Mouse (Mus musculus) hindbrain, embryonic 13.5 days (tissue): Measurements from ENCODE around the gene Slc39a13. TPM values are rescaled to one million over a fixed set of nuclear protein-coding genes. Genes with fewer than 3 reads are reported as not detected.
"Not testable (repeated sequence)": the region's sequence is repeated elsewhere in the genome, so short reads cannot be mapped to it uniquely, and the experiment has no call there.

ENCODE experiments used
- ATAC-seq: fragments of 200-750 bp; cut with Nextera tagmentation; 2 replicates; pipeline ENCODE4 v1.8.0; 2017; ENCODE audit warnings: moderate TSS enrichment; ENCODE audit not compliant: low FRiP score
- H3K27ac ChIP-seq: fragments of 300-500 bp; sonication (generic); 2 replicates; pipeline ENCODE4 v1.5.1; 2015; ENCODE audit warnings: inconsistent platforms, mild to moderate bottlenecking, moderate library complexity
- H3K27me3 ChIP-seq: fragments of 300-500 bp; sonication (generic); 2 replicates; pipeline ENCODE4 v1.6.1; 2015; ENCODE audit warnings: mild to moderate bottlenecking, inconsistent platforms
- H3K36me3 ChIP-seq: fragments of 300-500 bp; sonication (generic); 2 replicates; pipeline ENCODE4 v1.6.1; 2015; ENCODE audit warnings: mild to moderate bottlenecking, inconsistent platforms
- H3K4me1 ChIP-seq: fragments of 300-500 bp; sonication (generic); replicated peaks from 2 replicates; pipeline ENCODE4 v1.6.1; 2015; ENCODE audit warnings: inconsistent platforms
- H3K4me2 ChIP-seq: fragments of 300-500 bp; sonication (generic); 2 replicates; pipeline ENCODE4 v1.6.1; 2015; ENCODE audit warnings: inconsistent platforms, mild to moderate bottlenecking, moderate library complexity
- H3K4me3 ChIP-seq: fragments of 300-500 bp; sonication (generic); 2 replicates; pipeline ENCODE4 v1.5.1; 2015; ENCODE audit warnings: mild to moderate bottlenecking, inconsistent platforms
- H3K9ac ChIP-seq: fragments of 300-500 bp; sonication (generic); 2 replicates; pipeline ENCODE4 v1.6.1; 2015; ENCODE audit warnings: mild to moderate bottlenecking, inconsistent platforms
- H3K9me3 ChIP-seq: fragments of 300-500 bp; sonication (generic); 2 replicates; pipeline ENCODE4 v1.6.1; 2016; ENCODE audit warnings: inconsistent platforms
- WGBS: fragments of 180-500 bp; shearing (Covaris S2); methylation state at CpG from one replicate; pipeline ENCODE4 v1.1.7; 2015; 5-methylcytosine and 5-hydroxymethylcytosine counted together
- polyA plus RNA-seq: library from polyadenylated mRNA; unstranded; fragments of >200 nt; fragmentation: Nextera tagmentation; extraction: Ambion mirVana; gene quantifications from 2 replicates; pipeline ENCODE4 v1.2.1, GENCODE M21; 2015

The Slc39a13 gene
- polyA plus RNA-seq, 1 experiment from 2014 or later = 28.1 TPM

DNA sequence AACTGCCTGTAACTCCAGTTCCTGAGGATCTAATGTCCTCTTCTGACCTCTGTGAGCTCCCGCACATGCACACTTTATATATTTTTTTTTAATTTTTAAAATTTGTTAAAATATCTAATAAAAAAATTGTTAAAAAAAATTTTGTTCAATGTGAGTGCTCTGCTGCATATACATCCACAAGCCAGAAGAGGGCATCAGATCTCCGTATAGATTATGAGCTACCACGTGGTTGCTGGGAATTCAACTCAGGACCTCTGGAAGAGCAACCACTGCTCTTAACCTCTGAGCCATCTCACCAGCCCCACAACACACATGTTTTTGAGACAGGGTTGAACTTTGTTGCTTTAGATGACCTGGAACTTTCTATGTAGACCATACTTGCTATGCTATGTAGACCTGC, 37.2 kb downstream of the Slc39a13 start:
- no peaks in the 10 kb centered on the region for H3K27me3 ChIP-seq
- H3K27ac ChIP-seq = no peak overlapping the region
- no peak overlapping the region for H3K9ac ChIP-seq
- no peaks in the 10 kb centered on the region for H3K9me3 ChIP-seq
- H3K4me1 ChIP-seq = no peaks in the 10 kb centered on the region
- no peaks in the 10 kb centered on the region for H3K36me3 ChIP-seq
- H3K4me2 ChIP-seq = no peak overlapping the region
- 19% methylated on average over 3 of the region's 3 CpGs for WGBS
- no peak for ATAC-seq
- no peak overlapping the region for H3K4me3 ChIP-seq

- H3K9ac ChIP-seq = no peak overlapping the region
- H3K4me2 ChIP-seq = no peak overlapping the region
- WGBS = 84% methylated on average over 4 of the region's 4 CpGs
Measured at GRCm38 (mm10) chr2:91031216-91031615, 39.0 kb downstream of the Slc39a13 start.

GRCm38 (mm10) chr2:91027391-91028214, 42.6 kb downstream of the Slc39a13 start:
- Histone ChIP-seq H3K9ac (no peak overlapping the region), H3K4me2 (no peak overlapping the region), H3K27me3 (no peaks in the 10 kb centered on the region), H3K36me3 (no peaks in the 10 kb centered on the region), H3K4me3 (no peak overlapping the region), H3K4me1 (no peaks in the 10 kb centered on the region), H3K9me3 (no peaks in the 10 kb centered on the region), H3K27ac (no peak overlapping the region)
- WGBS = 80% methylated on average over 9 of the region's 9 CpGs
- no peak for ATAC-seq

More at GRCm38 (mm10) chr2:91031216-91031615, 39.0 kb downstream of the Slc39a13 start:
- H3K4me3 ChIP-seq = no peak overlapping the region
- H3K27me3 ChIP-seq = no peaks in the 10 kb centered on the region
- H3K27ac ChIP-seq = no peak overlapping the region
- no peaks in the 10 kb centered on the region for H3K4me1 ChIP-seq
- H3K9me3 ChIP-seq = no peaks in the 10 kb centered on the region
- no peaks in the 10 kb centered on the region for H3K36me3 ChIP-seq
- no peak for ATAC-seq

DNA sequence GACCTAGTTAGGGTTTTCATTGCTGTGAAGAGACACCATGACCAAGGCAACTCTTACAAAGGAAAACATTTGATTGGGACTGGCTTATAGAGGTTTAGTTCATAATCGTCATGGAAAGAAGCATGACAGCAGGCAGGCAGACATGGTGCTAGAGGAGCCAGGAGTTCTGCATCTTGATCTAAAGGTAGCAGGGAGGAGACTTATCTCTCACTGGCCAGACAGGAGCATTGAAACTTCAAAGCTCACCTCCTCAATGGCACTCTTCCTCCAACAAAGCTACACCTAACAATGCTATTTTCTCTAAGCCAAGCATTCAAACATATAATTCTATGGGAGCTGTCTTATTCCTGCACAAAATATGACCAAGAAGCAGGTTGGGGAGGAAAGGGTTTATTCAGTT, 43.7 kb downstream of the Slc39a13 start:
- no peak for ATAC-seq
- no peak overlapping the region for H3K27ac ChIP-seq
- WGBS = 86% methylated on average over 1 of the region's 1 CpGs
- no peaks in the 10 kb centered on the region for H3K4me1 ChIP-seq
- H3K36me3 ChIP-seq = no peaks in the 10 kb centered on the region
- no peak overlapping the region for H3K9ac ChIP-seq
- no peak overlapping the region for H3K4me2 ChIP-seq
- H3K9me3 ChIP-seq = no peaks in the 10 kb centered on the region
- H3K27me3 ChIP-seq = no peaks in the 10 kb centered on the region
- H3K4me3 ChIP-seq = no peak overlapping the region

- Histone ChIP-seq H3K9me3 (no peaks in the 10 kb centered on the region), H3K9ac (no peak overlapping the region), H3K27me3 (no peaks in the 10 kb centered on the region), H3K4me1 (no peaks in the 10 kb centered on the region), H3K4me2 (no peak overlapping the region), H3K27ac (no peak overlapping the region), H3K4me3 (no peak overlapping the region), H3K36me3 (peaks cover 9% of the 10 kb centered on the region)
- WGBS = 92% methylated on average over 1 of the region's 1 CpGs
- no peak for ATAC-seq
Measured at GRCm38 (mm10) chr2:91025081-91025516, 45.1 kb downstream of the Slc39a13 start.

- peaks cover 15% of the 10 kb centered on the region for H3K36me3 ChIP-seq
- no peak for ATAC-seq
- no peak overlapping the region for H3K9ac ChIP-seq
- no peak overlapping the region for H3K27ac ChIP-seq
- no peaks in the 10 kb centered on the region for H3K4me1 ChIP-seq
- 93% methylated on average over 1 of the region's 1 CpGs for WGBS
- no peaks in the 10 kb centered on the region for H3K9me3 ChIP-seq
- H3K4me2 ChIP-seq = no peak overlapping the region
- H3K27me3 ChIP-seq = no peaks in the 10 kb centered on the region
- no peak overlapping the region for H3K4me3 ChIP-seq
Measured at GRCm38 (mm10) chr2:91023956-91024355, 46.3 kb downstream of the Slc39a13 start.

DNA sequence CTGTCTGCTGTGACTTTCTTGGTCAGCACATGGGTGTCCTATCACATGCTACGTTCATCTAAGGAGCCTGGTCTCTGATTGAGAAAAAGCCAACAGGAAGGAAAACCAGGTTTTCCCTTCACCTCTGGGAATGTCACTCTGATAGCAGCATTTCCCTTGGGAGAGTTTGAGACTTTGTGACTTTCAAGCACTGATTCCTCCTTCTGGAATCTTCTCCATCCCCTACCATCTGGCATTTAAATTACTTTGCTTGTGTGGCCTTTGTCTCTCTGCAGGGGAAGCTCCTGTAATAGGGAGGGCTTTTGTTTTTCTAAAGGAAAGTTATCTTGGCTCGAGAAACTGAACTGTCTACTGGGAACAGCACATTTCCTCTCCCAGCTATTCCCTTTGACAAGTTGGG, 47.1 kb downstream of the Slc39a13 start:
- no peak overlapping the region for H3K27ac ChIP-seq
- 60% methylated on average over 2 of the region's 2 CpGs for WGBS

GRCm38 (mm10) chr2:91022266-91022665, 48.0 kb downstream of the Slc39a13 start:
- 94% methylated on average over 7 of the region's 7 CpGs for WGBS
- ATAC-seq, H3K4me3 ChIP-seq, H3K9ac ChIP-seq, H3K4me2 ChIP-seq, H3K4me1 ChIP-seq, H3K27me3 ChIP-seq, H3K27ac ChIP-seq, H3K9me3 ChIP-seq: not testable (repeated sequence)
- H3K36me3 ChIP-seq = peaks cover 23% of the 10 kb centered on the region

More for the DNA sequence above, 47.1 kb downstream of the Slc39a13 start:
- Histone ChIP-seq H3K9ac (no peak overlapping the region), H3K9me3 (no peaks in the 10 kb centered on the region), H3K4me2 (no peak overlapping the region), H3K27me3 (no peaks in the 10 kb centered on the region), H3K36me3 (peaks cover 17% of the 10 kb centered on the region), H3K4me3 (no peak overlapping the region), H3K4me1 (no peaks in the 10 kb centered on the region)
- ATAC-seq = no peak

DNA sequence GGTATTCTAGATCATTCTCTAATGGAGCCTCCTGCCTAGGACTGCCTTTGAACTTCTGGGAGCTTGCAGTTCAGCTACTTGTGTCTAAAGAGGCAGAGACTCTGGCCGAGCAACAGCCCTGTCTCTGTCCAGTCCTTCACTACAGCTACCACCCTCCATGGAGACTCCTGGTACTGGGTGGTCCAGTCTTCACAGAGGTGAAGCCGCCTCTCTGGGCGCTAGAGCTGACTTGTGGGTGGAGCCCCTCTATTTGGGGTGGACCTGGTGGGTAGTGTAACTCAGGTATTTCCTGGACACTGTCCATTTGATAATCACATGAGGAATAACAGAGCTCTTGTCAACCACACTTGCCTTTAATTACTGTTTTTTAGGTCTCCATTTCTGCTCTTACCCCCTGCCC, 50.3 kb downstream of the Slc39a13 start:
- WGBS = 98% methylated on average over 3 of the region's 3 CpGs
- Histone ChIP-seq H3K4me3 (no peak overlapping the region), H3K27me3 (no peaks in the 10 kb centered on the region), H3K9ac (no peak overlapping the region), H3K9me3 (no peaks in the 10 kb centered on the region), H3K36me3 (peaks cover 38% of the 10 kb centered on the region), H3K4me1 (no peaks in the 10 kb centered on the region), H3K27ac (no peak overlapping the region), H3K4me2 (no peak overlapping the region)
- ATAC-seq = no peak

GRCm38 (mm10) chr2:91018061-91018788, 52.0 kb downstream of the Slc39a13 start:
- WGBS = 86% methylated on average over 8 of the region's 8 CpGs
- no peaks in the 10 kb centered on the region for H3K27me3 ChIP-seq
- H3K9ac ChIP-seq = no peak overlapping the region
- no peak overlapping the region for H3K4me3 ChIP-seq
- no peaks in the 10 kb centered on the region for H3K4me1 ChIP-seq
- no peaks in the 10 kb centered on the region for H3K9me3 ChIP-seq
- no peak overlapping the region for H3K4me2 ChIP-seq
- H3K36me3 ChIP-seq = peaks cover 55% of the 10 kb centered on the region
- ATAC-seq = no peak
- H3K27ac ChIP-seq = no peak overlapping the region

DNA sequence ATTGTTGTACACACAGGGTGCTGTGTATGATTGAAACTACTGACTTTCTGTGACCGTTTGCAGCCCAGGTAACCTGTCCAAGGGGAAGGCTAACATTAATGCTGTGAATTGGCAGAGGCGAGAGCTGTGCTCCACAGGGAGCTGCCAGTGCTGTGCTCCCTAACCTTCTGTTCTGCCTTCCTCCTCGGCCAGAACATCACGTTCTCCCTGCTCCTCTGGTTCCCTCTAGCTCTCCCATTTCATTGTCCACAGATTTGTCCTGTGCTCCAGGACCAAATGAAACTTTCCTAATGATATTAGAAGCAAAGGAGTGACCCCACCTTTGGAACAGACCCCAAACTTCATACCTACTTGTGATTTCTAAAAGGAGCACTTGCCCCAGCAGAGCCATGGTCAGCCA, 54.8 kb downstream of the Slc39a13 start:
- Histone ChIP-seq H3K27ac (no peak overlapping the region), H3K4me3 (no peak overlapping the region)

DNA sequence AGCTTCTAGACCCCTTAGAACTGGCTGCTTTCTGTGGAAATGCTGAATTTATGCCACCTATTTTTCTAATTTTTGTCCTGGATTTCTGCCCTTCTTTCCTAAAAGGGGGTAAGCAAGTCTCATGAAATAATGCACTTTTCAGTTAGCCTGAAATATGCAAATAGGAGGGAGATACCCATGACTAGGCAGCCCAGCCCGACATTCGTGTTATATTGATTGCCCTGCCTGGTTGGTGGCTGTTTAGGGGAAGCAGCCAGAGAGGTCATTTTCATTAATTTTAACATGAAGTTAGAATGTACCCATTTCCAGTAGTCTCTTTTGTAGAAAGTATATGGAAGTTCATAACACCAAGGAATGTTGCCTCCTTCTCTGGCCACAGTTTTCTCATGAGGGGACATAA, 56.3 kb downstream of the Slc39a13 start:
- H3K9ac ChIP-seq = no peak overlapping the region
- no peaks in the 10 kb centered on the region for H3K9me3 ChIP-seq
- peaks cover 77% of the 10 kb centered on the region for H3K36me3 ChIP-seq
- H3K4me1 ChIP-seq = no peaks in the 10 kb centered on the region
- H3K4me2 ChIP-seq = no peak overlapping the region
- H3K4me3 ChIP-seq = no peak overlapping the region
- H3K27ac ChIP-seq = no peak overlapping the region
- 91% methylated on average over 2 of the region's 2 CpGs for WGBS
- no peaks in the 10 kb centered on the region for H3K27me3 ChIP-seq
- no peak for ATAC-seq

More for the DNA sequence above, 54.8 kb downstream of the Slc39a13 start:
- Histone ChIP-seq H3K4me2 (no peak overlapping the region), H3K27me3 (no peaks in the 10 kb centered on the region), H3K9me3 (no peaks in the 10 kb centered on the region), H3K4me1 (no peaks in the 10 kb centered on the region), H3K9ac (no peak overlapping the region), H3K36me3 (peaks cover 72% of the 10 kb centered on the region)
- WGBS = 89% methylated on average over 4 of the region's 4 CpGs
- no peak for ATAC-seq
